Mouse (Mus musculus) testis, adult 2 months (tissue): Measurements from ENCODE around the gene Timp2.

Experiments
- CTCF ChIP-seq: fragments of 200-500 bp; IDR thresholded peaks from 2 replicates; pipeline ENCODE4 v1.5.1; 2012; ENCODE audit warnings: low read depth, mild to moderate bottlenecking, inconsistent platforms, low read length, moderate library complexity; ENCODE audit not compliant: control insufficient read depth, insufficient read depth, insufficient replicate concordance
- POLR2A ChIP-seq: fragments of 200-500 bp; IDR thresholded peaks from 2 replicates; pipeline ENCODE4 v1.6.1; 2012; ENCODE audit warnings: low read depth, mild to moderate bottlenecking, inconsistent platforms, low read length, moderate library complexity; ENCODE audit not compliant: control insufficient read depth

- TF ChIP-seq CTCF: no peak
- no peak for TF ChIP-seq POLR2A
Measured at GRCm38 (mm10) chr11:118360907-118361341, 5.4 kb upstream of the Timp2 start.
